Comparison of ENCODE assay signal across 18 mouse cellular contexts in genomic region chr6:89592016-89592415, GRCm38 (mm10).
"Had no signal": no experiment of that assay in that cellular context is flagged by ENCODE, and none has a peak within 500 bp of the region (broad histone marks: within the 10 kb centered on the region; RNA-seq: fewer than 3 reads in every experiment).

No protein-coding gene starts in this region.

- ATAC-seq: midbrain, embryonic 16.5 days had no signal

- H3K36me3 ChIP-seq: midbrain, embryonic 10.5 days; midbrain, embryonic 12.5 days; neural tube, embryonic 12.5 days; neural tube, embryonic 15.5 days had no signal

- DNase-seq: lung, adult 18-20 months; lung, embryonic 14.5 days; lung, postnatal 10 days; lung, postnatal 4 days; midbrain, embryonic 14.5 days; right cerebral cortex, adult 18-20 months; right cerebral cortex, postnatal 25 days; right cerebral cortex, postnatal 4 days; spleen, adult 18-20 months; thymus, adult 18-20 months; thymus, postnatal 14 days; thymus, postnatal 36 days had no signal

- H3K4me3 ChIP-seq: midbrain, embryonic 10.5 days; midbrain, embryonic 12.5 days; myocyte; neural tube, embryonic 12.5 days; neural tube, embryonic 15.5 days had no signal

- H3K27me3 ChIP-seq: midbrain, embryonic 12.5 days; neural tube, embryonic 12.5 days; neural tube, embryonic 15.5 days had no signal

- H3K9ac ChIP-seq: lung, embryonic 14.5 days; midbrain, embryonic 12.5 days; neural tube, embryonic 12.5 days; neural tube, embryonic 15.5 days had no signal

- H3K9me3 ChIP-seq: midbrain, embryonic 10.5 days; midbrain, embryonic 12.5 days; neural tube, embryonic 12.5 days; neural tube, embryonic 15.5 days had no signal

- H3K27ac ChIP-seq: midbrain, embryonic 10.5 days; midbrain, embryonic 12.5 days; neural tube, embryonic 12.5 days; neural tube, embryonic 15.5 days had no signal

- H3K4me2 ChIP-seq: lung, embryonic 14.5 days; midbrain, embryonic 12.5 days; neural tube, embryonic 12.5 days; neural tube, embryonic 15.5 days had no signal
